Comparison of ENCODE assay signal across 20 mouse cellular contexts in the genomic region with DNA sequence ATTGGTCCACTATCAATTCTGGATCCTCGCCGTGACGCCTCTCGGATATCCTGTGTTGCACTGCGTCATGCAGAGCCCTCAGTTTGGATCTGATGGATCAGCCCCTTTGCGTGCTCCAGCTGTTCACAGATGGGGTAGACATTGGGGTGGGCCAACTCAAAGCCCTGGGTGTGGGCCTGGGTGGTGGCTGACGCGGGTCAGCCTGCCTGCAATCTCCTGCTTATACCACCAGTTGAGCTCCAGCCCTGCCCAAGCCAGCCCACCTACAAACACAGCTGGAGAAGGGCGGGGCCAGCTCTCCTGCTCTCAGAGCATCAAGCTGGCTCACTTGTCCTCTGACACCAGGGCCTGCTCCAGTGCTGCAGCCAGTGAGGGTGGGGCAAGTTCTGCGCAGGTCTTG.
DNase-seq lines count a peak whose midpoint lies in the region; ATAC-seq and TF ChIP-seq lines count a peak whose summit lies in the region.
"Had no signal": no experiment of that assay in that cellular context is flagged by ENCODE, and none has a peak within 500 bp of the region (broad histone marks: within the 10 kb centered on the region; RNA-seq: fewer than 3 reads in every experiment).

No protein-coding gene starts in this region.

- ATAC-seq in forebrain, embryonic 13.5 days = no peak
- ATAC-seq in kidney, postnatal 0 days (replicated peaks; ENCODE audit: low FRiP score, low read depth) = 0 out of 2 replicates have a peak, but pooled peaks have one; percentile 29
- peak; percentile 13; the same call in 1 of the 2 replicates for ATAC-seq in stomach, embryonic 16.5 days (ENCODE audit: insufficient read depth, low FRiP score)
- ATAC-seq: liver, postnatal 0 days; Patski had no signal

- H3K4me1 ChIP-seq in forebrain, embryonic 10.5 days = peaks cover 8% of the 10 kb centered on the region
- H3K4me1 ChIP-seq in forebrain, embryonic 13.5 days = no peaks in the 10 kb centered on the region
- no peaks in the 10 kb centered on the region for H3K4me1 ChIP-seq in kidney, postnatal 0 days (replicated peaks; ENCODE audit: insufficient read depth, low read length)
- H3K4me1 ChIP-seq in stomach, embryonic 16.5 days (ENCODE audit: control insufficient read depth, insufficient read depth, low read length) = no peaks in the 10 kb centered on the region
- H3K4me1 ChIP-seq: neural tube, embryonic 15.5 days had no signal

- H3K4me2 ChIP-seq in forebrain, embryonic 13.5 days = no peak overlapping the region
- no peak overlapping the region for H3K4me2 ChIP-seq in kidney, postnatal 0 days (ENCODE audit: low read length)
- no peak overlapping the region for H3K4me2 ChIP-seq in stomach, embryonic 16.5 days (ENCODE audit: low read depth, low read length)
- H3K4me2 ChIP-seq: midbrain, embryonic 11.5 days; neural tube, embryonic 15.5 days had no signal

- no peak overlapping the region for H3K9ac ChIP-seq in forebrain, embryonic 13.5 days
- no peak overlapping the region for H3K9ac ChIP-seq in kidney, postnatal 0 days (ENCODE audit: low read depth, low read length)
- no peak overlapping the region for H3K9ac ChIP-seq in stomach, embryonic 16.5 days (ENCODE audit: low read length)
- H3K9ac ChIP-seq: liver, postnatal 0 days; neural tube, embryonic 15.5 days had no signal

- no peak overlapping the region for H3K4me3 ChIP-seq in forebrain, embryonic 10.5 days
- H3K4me3 ChIP-seq in forebrain, embryonic 13.5 days = no peak overlapping the region
- no peak overlapping the region for H3K4me3 ChIP-seq in kidney, postnatal 0 days (replicated peaks; ENCODE audit: low read depth, low read length)
- H3K4me3 ChIP-seq in stomach, embryonic 16.5 days (replicated peaks; ENCODE audit: low read length) = no peak overlapping the region
- H3K4me3 ChIP-seq: hindbrain, embryonic 10.5 days; neural tube, embryonic 15.5 days had no signal

- H3K27me3 ChIP-seq in forebrain, embryonic 10.5 days (ENCODE audit: poor library complexity, severe bottlenecking) = no peaks in the 10 kb centered on the region
- H3K27me3 ChIP-seq in forebrain, embryonic 13.5 days = no peaks in the 10 kb centered on the region
- H3K27me3 ChIP-seq in kidney, postnatal 0 days (ENCODE audit: insufficient read depth, low read length) = no peaks in the 10 kb centered on the region
- no peaks in the 10 kb centered on the region for H3K27me3 ChIP-seq in stomach, embryonic 16.5 days (ENCODE audit: control insufficient read depth, insufficient read depth, low read length)
- H3K27me3 ChIP-seq: neural tube, embryonic 15.5 days had no signal

- H3K27ac ChIP-seq in forebrain, embryonic 10.5 days = peak overlapping the region; percentile 35; the same call in 1 of the 2 replicates
- H3K27ac ChIP-seq in forebrain, embryonic 13.5 days = no peak overlapping the region
- H3K27ac ChIP-seq in kidney, postnatal 0 days = no peak overlapping the region
- H3K27ac ChIP-seq in stomach, embryonic 16.5 days (ENCODE audit: low read length) = no peak overlapping the region
- H3K27ac ChIP-seq: hindbrain, embryonic 10.5 days; neural tube, embryonic 15.5 days had no signal

- H3K9me3 ChIP-seq in forebrain, embryonic 10.5 days = no peaks in the 10 kb centered on the region
- no peaks in the 10 kb centered on the region for H3K9me3 ChIP-seq in forebrain, embryonic 13.5 days (replicated peaks)
- H3K9me3 ChIP-seq in kidney, postnatal 0 days (replicated peaks; ENCODE audit: low read length) = no peaks in the 10 kb centered on the region
- no peaks in the 10 kb centered on the region for H3K9me3 ChIP-seq in stomach, embryonic 16.5 days (replicated peaks; ENCODE audit: control insufficient read depth, low read length)
- H3K9me3 ChIP-seq: hindbrain, embryonic 10.5 days; neural tube, embryonic 15.5 days had no signal

- DNase-seq in forebrain, embryonic 10.5 days (ENCODE audit: extremely low spot score, low spot score) = no peak
- DNase-seq in kidney, postnatal 0 days (ENCODE audit: low spot score) = no peak
- DNase-seq in kidney, postnatal 10 days = no peak
- DNase-seq in urinary bladder, postnatal 36 days (ENCODE audit: low spot score in 2 of 2) = peak; percentile 1 to 2
- no peak for DNase-seq in urinary bladder, adult 2 months (ENCODE audit: low spot score)
- DNase-seq in layer of hippocampus, postnatal 14 days (ENCODE audit: low spot score in 2 of 2) = no peak
- DNase-seq: adrenal gland, adult 2 months; cerebellum, adult 18-20 months; gastrocnemius, postnatal 10 days; kidney, postnatal 36 days; left cerebral cortex, postnatal 4 days; liver, postnatal 0 days; retina, postnatal 1 day; thymus, postnatal 4 days had no signal

- no peaks in the 10 kb centered on the region for H3K36me3 ChIP-seq in forebrain, embryonic 10.5 days (replicated peaks)
- no peaks in the 10 kb centered on the region for H3K36me3 ChIP-seq in forebrain, embryonic 13.5 days (ENCODE audit: poor library complexity, severe bottlenecking)
- H3K36me3 ChIP-seq in kidney, postnatal 0 days (ENCODE audit: insufficient read depth, low read length) = no peaks in the 10 kb centered on the region
- H3K36me3 ChIP-seq in stomach, embryonic 16.5 days (ENCODE audit: control insufficient read depth, insufficient read depth, low read length) = no peaks in the 10 kb centered on the region
- H3K36me3 ChIP-seq: hindbrain, embryonic 10.5 days; neural tube, embryonic 15.5 days had no signal

- 67% methylated on average over 10 of the region's 10 CpGs for whole genome bisulfite sequencing in forebrain, embryonic 10.5 days
- WGBS in forebrain, embryonic 13.5 days = 70% methylated on average over 10 of the region's 10 CpGs
- 64% methylated on average over 10 of the region's 10 CpGs for WGBS in kidney, postnatal 0 days
- 41% methylated on average over 10 of the region's 10 CpGs for WGBS in stomach, embryonic 16.5 days

- no peak for TF ChIP-seq CTCF in kidney, postnatal 0 days (IDR thresholded peaks at IDR 0.05; ENCODE audit: low read depth)

Comparison
In these comparisons a context has a peak if more than half of its experiments do, and no peak if none do; other contexts are left out.
1. DNase-seq: peak in urinary bladder, postnatal 36 days (2 of 2); none in forebrain, embryonic 10.5 days (single experiment), kidney, postnatal 0 days (single experiment), kidney, postnatal 10 days (single experiment), urinary bladder, adult 2 months (single experiment) and layer of hippocampus, postnatal 14 days (0 of 2).